Mouse (Mus musculus) heart, adult 8-10 months (tissue): ENCODE data around the gene Spr. TPM values are rescaled to one million over a fixed set of nuclear protein-coding genes. Genes with fewer than 3 reads are reported as not detected.
"Not testable (repeated sequence)": the region's sequence is repeated elsewhere in the genome, so short reads cannot be mapped to it uniquely, and the experiment has no call there.

Source experiments
- DNase-seq: peaks from one replicate; pipeline ENCODE4 v3.0.0; 2022; ENCODE audit warnings: low spot score
- total RNA-seq, 4 experiments: library from RNA; stranded (reverse); gene quantifications; 2 replicates each; pipeline ENCODE4 v1.2.4; 2022

The Spr gene
- 100 to 1,000 TPM in 1 of 4 experiments, 10 to 100 TPM in 3; 85.7 to 109 (median 94.2) TPM for total RNA-seq

- DNase-seq, result peak; percentile 97
Observed at GRCm38 (mm10) chr6:85137217-85138035, at the start of gene Spr. Gene Spr, minus strand, starts transcription at chr6:85137766.

GRCm38 (mm10) chr6:85186744-85187059 is 49.1 kb upstream of the Spr start:
- DNase-seq, result no peak

GRCm38 (mm10) chr6:85186033-85186743 is 48.6 kb upstream of the Spr start:
- no peak for DNase-seq

GRCm38 (mm10) chr6:85183951-85184350 is 46.4 kb upstream of the Spr start:
- no peak for DNase-seq

- DNase-seq, result no peak
Observed at GRCm38 (mm10) chr6:85180036-85180435, 42.5 kb upstream of the Spr start.

GRCm38 (mm10) chr6:85179569-85179968 is 42.0 kb upstream of the Spr start:
- DNase-seq, result no peak

GRCm38 (mm10) chr6:85165440-85165921 is 27.9 kb upstream of the Spr start:
- DNase-seq, result no peak

- DNase-seq, result peak; percentile 67
Observed at GRCm38 (mm10) chr6:85160201-85160923, 22.8 kb upstream of the Spr start.

GRCm38 (mm10) chr6:85159092-85159760 is 21.7 kb upstream of the Spr start:
- not testable (repeated sequence) for DNase-seq

- DNase-seq, result not testable (repeated sequence)
Observed at GRCm38 (mm10) chr6:85158040-85158804, 20.7 kb upstream of the Spr start.

GRCm38 (mm10) chr6:85156551-85156950 is 19.0 kb upstream of the Spr start:
- DNase-seq, result not testable (repeated sequence)

- no peak for DNase-seq
Observed at GRCm38 (mm10) chr6:85154861-85155528, 17.4 kb upstream of the Spr start.

GRCm38 (mm10) chr6:85153970-85154540 is 16.5 kb upstream of the Spr start:
- peak; percentile 66 for DNase-seq

- DNase-seq, result no peak
Observed at GRCm38 (mm10) chr6:85150386-85150785, 12.8 kb upstream of the Spr start.

- no peak for DNase-seq
Observed at GRCm38 (mm10) chr6:85147636-85148035, 10.1 kb upstream of the Spr start.

- no peak for DNase-seq
Observed at GRCm38 (mm10) chr6:85144466-85144865, 6.9 kb upstream of the Spr start.

GRCm38 (mm10) chr6:85141013-85141412 is 3.4 kb upstream of the Spr start:
- peak; percentile 63 for DNase-seq

GRCm38 (mm10) chr6:85139534-85139933 is 2.0 kb upstream of the Spr start:
- no peak for DNase-seq

GRCm38 (mm10) chr6:85136784-85137183 is 782 bp downstream of the Spr start:
- not testable (repeated sequence) for DNase-seq

- DNase-seq, result not testable (repeated sequence)
Observed at GRCm38 (mm10) chr6:85132794-85133193, 4.8 kb downstream of the Spr start.
